Mouse (Mus musculus) B cell, adult 2 months (primary cell): ENCODE measurements around the gene Slc39a11.

ENCODE experiments used
- DNase-seq, 2 experiments: peaks; one replicate each; pipeline ENCODE4 v3.0.0; 2022

Slc39a11 gene

DNA sequence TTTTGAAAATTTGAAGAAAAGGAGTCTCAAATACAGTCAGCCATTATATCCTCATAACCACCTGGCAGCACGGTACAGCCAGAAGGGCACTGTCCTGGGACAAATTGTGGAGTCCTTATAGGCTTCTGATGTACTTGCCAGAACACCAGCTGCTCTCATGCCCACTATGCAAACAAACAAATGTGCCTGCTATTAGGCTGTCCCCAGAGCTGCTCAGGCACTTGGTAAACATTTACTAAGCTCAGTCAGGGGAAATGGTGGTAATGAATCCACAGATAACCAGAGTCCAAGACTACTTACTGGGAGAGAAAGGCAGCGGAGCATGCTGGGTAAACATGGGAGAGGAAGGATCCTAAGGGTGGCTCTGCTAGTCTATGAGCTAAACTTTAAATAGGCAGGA is 17.2 kb upstream of the Slc39a11 start:
- no peak for DNase-seq

DNA sequence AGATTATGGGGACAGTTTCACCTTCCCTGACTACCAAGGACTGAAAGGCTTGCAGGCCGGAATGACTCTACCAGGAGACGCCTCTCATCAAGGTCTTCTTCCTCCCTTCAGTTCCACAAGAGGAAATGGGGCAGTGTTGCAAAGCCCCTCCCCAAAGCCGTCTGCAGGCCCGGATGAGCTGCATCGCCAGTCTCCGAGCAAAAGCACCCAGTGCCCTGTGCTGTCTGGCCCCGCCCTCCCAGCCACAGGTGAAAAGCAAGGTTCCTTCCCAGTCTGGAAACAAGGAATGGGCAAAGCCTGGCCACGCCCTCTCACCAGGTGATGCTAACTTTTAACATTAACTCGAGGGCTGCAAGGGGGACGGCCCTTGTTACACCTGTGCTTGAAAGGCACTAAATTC is 16.8 kb upstream of the Slc39a11 start:
- no peak for DNase-seq

GRCm38 (mm10) chr11:113666205-113666604 is 16.3 kb upstream of the Slc39a11 start:
- DNase-seq: no peak

DNA sequence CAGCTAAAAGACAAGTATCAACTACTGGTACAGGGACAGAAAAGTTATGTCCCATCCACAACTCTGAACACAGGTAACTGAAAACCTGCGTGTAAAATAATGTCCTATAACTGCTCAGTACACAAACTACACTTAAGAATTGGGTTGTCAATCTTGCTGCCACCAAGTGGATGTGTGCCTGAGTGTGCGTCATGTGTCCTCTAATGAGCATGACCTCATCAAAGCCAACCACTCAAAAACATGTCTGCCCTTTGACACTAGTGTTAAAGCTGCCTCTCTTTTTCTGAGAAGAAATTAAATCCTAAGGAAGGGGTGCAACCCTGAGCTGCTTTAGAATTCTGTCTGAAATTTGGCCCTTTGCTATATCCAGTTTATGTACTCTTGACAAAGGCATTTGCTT is 14.4 kb upstream of the Slc39a11 start:
- no peak for DNase-seq

GRCm38 (mm10) chr11:113661835-113662351 is 12.0 kb upstream of the Slc39a11 start:
- DNase-seq: no peak

DNA sequence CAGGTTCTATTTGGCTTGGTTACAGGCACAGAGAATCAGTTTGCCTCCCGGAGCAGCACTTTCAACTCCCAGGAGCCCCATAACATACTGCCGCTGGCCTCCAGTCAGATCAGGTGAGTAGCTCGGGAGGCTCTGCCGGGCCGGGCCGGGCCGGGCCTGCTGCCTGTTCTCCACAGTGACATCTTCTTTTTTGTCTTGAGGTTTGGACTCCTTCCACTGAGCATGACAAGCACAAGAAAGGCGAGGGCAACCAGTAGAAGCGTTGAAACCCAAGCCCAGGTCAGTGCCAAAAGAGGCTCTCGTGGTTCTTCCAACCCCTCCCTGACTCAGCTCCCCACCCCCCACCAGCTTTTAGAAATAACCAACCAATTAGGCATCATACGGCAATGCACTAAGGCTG is 11.1 kb upstream of the Slc39a11 start:
- DNase-seq: no peak

- DNase-seq: peak; percentile 16 to 28
These were observed 10.3 kb upstream of the Slc39a11 start for GRCm38 (mm10) chr11:113660213-113660612.

DNA sequence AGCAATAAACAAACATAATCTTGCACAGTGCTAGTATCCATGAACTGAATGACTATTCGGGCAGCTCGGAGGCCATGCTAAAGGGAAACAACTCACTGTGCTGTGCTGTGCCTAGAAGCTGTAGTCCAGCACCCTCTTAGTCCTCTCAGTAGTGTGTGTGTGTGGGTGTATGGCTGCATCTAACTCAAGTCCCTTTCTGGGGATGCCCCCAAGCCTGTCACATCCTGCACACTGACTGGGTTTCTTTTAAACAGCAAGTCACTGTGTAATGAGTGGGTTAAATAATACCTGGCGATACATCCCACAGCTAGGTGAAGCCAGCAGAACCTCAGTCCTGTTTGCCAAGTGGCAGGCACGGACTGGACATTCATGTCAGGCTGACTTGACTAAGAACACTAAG is 8.9 kb upstream of the Slc39a11 start:
- DNase-seq: no peak

DNA sequence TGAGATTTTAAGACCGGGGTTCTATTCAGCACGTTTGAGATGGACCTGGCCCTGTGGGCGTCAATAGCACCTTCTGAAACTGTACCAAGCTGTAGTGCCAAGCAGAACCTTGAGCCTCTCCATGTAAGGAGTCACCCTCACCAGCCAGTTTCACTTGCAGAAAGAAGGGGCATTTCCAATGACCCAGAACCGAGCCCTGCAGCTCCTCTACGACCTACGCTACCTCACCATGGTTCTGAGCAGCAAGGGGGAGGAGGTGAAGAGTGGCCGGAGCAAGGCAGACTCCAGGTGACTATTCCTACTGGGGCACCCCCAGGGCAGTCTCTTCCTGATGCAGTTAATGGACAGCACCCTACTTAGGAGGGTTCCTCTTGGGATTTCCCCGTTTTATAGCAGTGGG is 8.4 kb upstream of the Slc39a11 start:
- no peak for DNase-seq

GRCm38 (mm10) chr11:113657221-113657620 is 7.3 kb upstream of the Slc39a11 start:
- no peak for DNase-seq

- no peak for DNase-seq
These were observed 6.6 kb upstream of the Slc39a11 start for GRCm38 (mm10) chr11:113656511-113656932.

GRCm38 (mm10) chr11:113654561-113655270 is 4.8 kb upstream of the Slc39a11 start:
- no peak for DNase-seq

DNA sequence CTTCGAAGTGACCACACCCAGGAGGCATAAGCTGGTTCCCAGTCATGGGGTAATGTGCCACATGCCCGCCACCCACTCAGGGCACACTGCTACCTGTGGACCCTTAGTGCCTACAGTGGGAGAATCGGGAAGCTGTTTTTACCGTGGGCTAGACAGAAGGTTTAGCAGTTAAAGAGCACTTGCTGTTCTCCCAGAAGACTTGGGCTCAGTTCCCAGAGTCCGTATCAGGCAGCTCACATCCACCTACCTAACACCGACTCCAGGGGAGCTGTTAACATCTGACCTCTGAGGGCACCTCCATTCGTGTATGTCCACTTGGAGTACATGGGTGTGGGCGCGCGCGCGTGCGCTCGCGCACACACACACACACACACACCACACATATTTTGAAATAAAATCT is 4.2 kb upstream of the Slc39a11 start:
- DNase-seq: no peak

DNA sequence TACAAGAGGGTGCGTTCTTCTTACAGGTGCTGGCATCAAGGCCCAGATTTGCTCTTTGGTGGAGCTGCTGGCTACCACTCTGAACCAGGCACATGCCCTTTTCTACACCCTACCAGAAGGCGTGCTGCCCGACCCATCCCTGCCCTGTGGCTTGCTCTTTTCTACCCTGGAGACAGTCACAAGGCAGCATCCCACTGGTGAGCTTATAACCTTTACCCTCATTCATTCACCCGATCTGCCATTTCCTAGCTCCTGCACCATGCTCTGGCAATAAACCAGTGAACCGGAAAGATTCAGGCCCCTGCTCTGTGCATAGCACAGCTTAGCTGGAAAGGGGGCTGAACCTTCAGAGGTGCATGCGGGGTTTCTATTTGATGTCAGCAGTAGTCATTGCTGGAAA is 2.6 kb upstream of the Slc39a11 start:
- no peak for DNase-seq

GRCm38 (mm10) chr11:113651907-113652273 is 2.0 kb upstream of the Slc39a11 start:
- peak; percentile 40 to 41 for DNase-seq

GRCm38 (mm10) chr11:113651206-113651906 is 1.5 kb upstream of the Slc39a11 start:
- DNase-seq: peak; percentile 15 to 34

GRCm38 (mm10) chr11:113648690-113649352 is 1.1 kb downstream of the Slc39a11 start, which contains the start of gene Cog1:
Cog1 (plus strand) TSS chr11:113649169.
- no peak for DNase-seq

GRCm38 (mm10) chr11:113648152-113648551 is 1.7 kb downstream of the Slc39a11 start:
- peak; percentile 91 to 92 for DNase-seq

GRCm38 (mm10) chr11:113645181-113645580 is 4.7 kb downstream of the Slc39a11 start:
- DNase-seq: no peak

GRCm38 (mm10) chr11:113638680-113639079 is 11.2 kb downstream of the Slc39a11 start:
- no peak for DNase-seq

DNA sequence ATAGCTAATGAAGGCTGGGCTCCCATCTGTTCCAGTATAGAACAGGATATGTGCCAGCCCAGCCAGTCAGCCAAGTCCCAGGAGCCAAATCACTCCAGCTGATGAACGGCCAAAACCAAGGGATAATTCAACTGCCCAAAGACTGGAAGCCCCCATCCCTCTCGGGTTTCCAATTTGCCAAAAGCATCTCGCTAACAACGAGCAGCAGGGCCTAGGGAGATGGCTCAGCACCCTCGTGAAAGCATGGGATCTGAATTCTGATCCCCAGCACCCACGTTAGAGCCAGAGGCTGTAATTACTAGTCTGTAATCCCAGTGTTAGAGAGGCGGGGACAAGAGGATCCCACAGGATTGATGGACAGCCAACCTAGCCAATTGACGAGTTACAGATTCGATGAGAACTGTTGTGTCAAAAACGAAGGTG is 15.2 kb downstream of the Slc39a11 start:
- no peak for DNase-seq

GRCm38 (mm10) chr11:113633398-113633797 is 16.5 kb downstream of the Slc39a11 start:
- DNase-seq: no peak

DNA sequence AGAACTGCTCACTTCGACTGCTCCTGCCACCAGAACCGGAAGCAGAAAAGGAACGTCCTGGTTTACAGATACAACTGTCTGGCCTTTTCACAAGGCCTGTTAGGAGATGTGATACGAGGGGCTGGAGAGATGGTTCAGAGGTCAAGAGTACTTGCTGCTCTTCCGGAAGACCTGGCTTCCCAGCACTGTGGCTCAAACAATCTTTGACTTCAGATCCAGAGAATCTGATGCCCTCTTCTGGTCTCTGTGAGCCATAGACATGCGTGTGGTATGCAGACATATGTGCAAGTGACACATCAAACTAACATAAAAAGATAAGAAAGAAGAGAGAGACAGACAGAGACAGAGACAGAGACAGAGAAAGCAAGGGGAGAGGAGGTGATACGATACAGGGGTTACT is 17.6 kb downstream of the Slc39a11 start:
- no peak for DNase-seq

- DNase-seq: no peak
These were observed 18.0 kb downstream of the Slc39a11 start for GRCm38 (mm10) chr11:113631862-113632261.
